Mouse (Mus musculus) liver, postnatal 0 days (tissue): ENCODE measurements at regions not wholly inside any gene's neighbourhood (a gene's known extent, or its start where the extent isn't known, plus 50 kb on each side); places are given as distances from the start of the nearest gene placed in this dataset.

Experiments
- ATAC-seq: fragments of 200-750 bp; cut with Nextera tagmentation; 2 replicates; pipeline ENCODE4 v1.8.0; 2017; ENCODE audit warnings: mild to moderate bottlenecking, moderate library complexity
- DNase-seq: peaks from one replicate; pipeline ENCODE4 v3.0.0-alpha.2; 2016
- H3K27ac ChIP-seq: fragments of 300-500 bp; sonication (generic); 2 replicates; pipeline ENCODE4 v1.5.1; 2014; ENCODE audit warnings: antibody characterized with exemption, moderate library complexity, mild to moderate bottlenecking, low read depth
- H3K27me3 ChIP-seq: fragments of 300-500 bp; sonication (generic); 2 replicates; pipeline ENCODE4 v1.6.1; 2014; ENCODE audit warnings: low read length, control low read depth, mixed read lengths; ENCODE audit not compliant: insufficient read depth
- H3K36me3 ChIP-seq: fragments of 300-500 bp; sonication (generic); replicated peaks from 2 replicates; pipeline ENCODE4 v1.6.1; 2014; ENCODE audit warnings: mild to moderate bottlenecking, control low read depth, low read length, moderate library complexity, mixed read lengths; ENCODE audit not compliant: insufficient read depth
- H3K4me1 ChIP-seq: fragments of 300-500 bp; sonication (generic); 2 replicates; pipeline ENCODE4 v1.6.1; 2014; ENCODE audit warnings: antibody characterized with exemption, mild to moderate bottlenecking, control low read depth; ENCODE audit not compliant: insufficient read depth
- H3K4me2 ChIP-seq: fragments of 300-500 bp; sonication (generic); 2 replicates; pipeline ENCODE4 v1.6.1; 2014; ENCODE audit warnings: low read depth, mild to moderate bottlenecking, low read length, moderate library complexity, mixed read lengths
- H3K4me3 ChIP-seq: fragments of 300-500 bp; sonication (generic); 2 replicates; pipeline ENCODE4 v1.5.1; 2014; ENCODE audit warnings: low read depth, low read length
- H3K9ac ChIP-seq: fragments of 300-500 bp; sonication (generic); replicated peaks from 2 replicates; pipeline ENCODE4 v1.6.1; 2014; ENCODE audit warnings: mild to moderate bottlenecking, moderate library complexity
- H3K9me3 ChIP-seq: fragments of 300-500 bp; sonication (generic); 2 replicates; pipeline ENCODE4 v1.6.1; 2016; ENCODE audit warnings: mild to moderate bottlenecking, control low read depth, low read length, mixed read lengths
- CTCF ChIP-seq: sonication (generic); IDR thresholded peaks from 2 replicates; pipeline ENCODE4 v1.5.1; 2016; ENCODE audit warnings: antibody characterized with exemption, low read depth
- EP300 ChIP-seq: IDR thresholded peaks from 2 replicates; pipeline ENCODE4 v1.6.1; 2016; ENCODE audit warnings: antibody characterized with exemption, low read depth, mild to moderate bottlenecking
- WGBS: fragments of 180-500 bp; shearing (Covaris S2); extraction: QIAGEN DNeasy Blood & Tissue Kit; methylation state at CpG from one replicate; pipeline ENCODE4 v1.1.7; 2014; ENCODE audit not compliant: insufficient replicate concordance; 5-methylcytosine and 5-hydroxymethylcytosine counted together

DNA sequence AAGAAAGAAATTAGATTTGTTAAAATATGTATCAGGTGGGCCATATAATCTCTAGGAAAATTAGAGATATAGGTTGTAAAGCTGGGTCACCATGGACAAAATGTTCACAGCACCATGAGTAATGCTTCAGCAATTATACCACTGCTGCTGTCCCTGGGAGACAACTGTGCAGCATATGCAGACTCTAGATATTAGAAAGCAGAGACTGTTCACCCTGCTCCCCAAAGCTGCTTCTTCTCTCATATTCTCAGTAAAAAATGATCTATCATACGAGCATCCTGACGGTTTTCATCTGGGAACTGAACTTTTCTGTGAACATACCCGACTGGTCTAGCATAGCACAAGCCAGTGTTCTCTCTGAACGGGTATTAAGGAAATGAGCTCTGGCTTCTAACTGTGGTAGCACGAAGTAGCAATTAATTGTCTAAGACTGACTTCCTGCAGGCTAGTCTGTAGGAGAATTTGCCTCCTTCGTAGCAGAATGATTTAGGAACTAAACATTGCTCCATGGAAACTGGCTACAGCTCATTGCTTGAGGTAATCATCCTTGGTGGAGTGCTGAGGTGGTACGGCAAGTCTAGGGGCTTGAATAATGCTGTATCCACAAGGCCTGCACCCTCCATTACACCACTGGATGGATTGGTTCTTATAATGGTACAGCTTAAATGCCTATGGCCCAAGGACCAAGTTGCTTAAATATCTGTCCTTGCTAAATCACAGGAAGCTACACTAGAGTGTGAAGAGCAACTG, 305.9 kb downstream of the Otol1 start:
- H3K27ac ChIP-seq = no peak overlapping the region
- H3K27me3 ChIP-seq = no peaks in the 10 kb centered on the region
- no peak for ATAC-seq
- 55% methylated on average over 7 of the region's 7 CpGs for WGBS
- no peaks in the 10 kb centered on the region for H3K36me3 ChIP-seq
- TF ChIP-seq EP300 = no peak
- TF ChIP-seq CTCF = no peak
- H3K9ac ChIP-seq = no peak overlapping the region
- H3K4me3 ChIP-seq = no peak overlapping the region
- DNase-seq = no peak
- H3K9me3 ChIP-seq = no peaks in the 10 kb centered on the region
- no peaks in the 10 kb centered on the region for H3K4me1 ChIP-seq
- H3K4me2 ChIP-seq = no peak overlapping the region

DNA sequence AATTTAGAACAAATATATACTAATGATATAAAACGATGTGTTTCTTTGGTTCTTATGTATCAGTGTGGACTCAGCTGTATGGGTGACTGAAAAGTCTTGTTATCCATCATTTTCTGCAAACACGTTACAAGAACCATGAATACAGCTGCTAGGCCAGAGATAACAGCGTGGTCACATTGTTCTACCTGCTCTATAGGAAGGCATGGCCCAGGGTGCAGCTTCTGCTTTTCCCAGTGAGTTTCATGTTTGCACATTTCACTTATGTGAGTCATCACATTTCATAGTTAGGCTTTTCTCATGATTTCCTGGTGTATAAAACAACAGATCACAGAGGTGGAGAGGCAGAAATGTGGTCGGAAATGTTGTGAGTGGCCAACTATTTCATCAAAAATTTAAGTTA, 306.8 kb downstream of the Otol1 start:
- TF ChIP-seq EP300 = no peak
- no peak for TF ChIP-seq CTCF
- no peak overlapping the region for H3K9ac ChIP-seq
- DNase-seq = no peak
- H3K27ac ChIP-seq = no peak overlapping the region
- no peak for ATAC-seq
- H3K36me3 ChIP-seq = no peaks in the 10 kb centered on the region
- H3K4me2 ChIP-seq = no peak overlapping the region
- H3K27me3 ChIP-seq = no peaks in the 10 kb centered on the region
- H3K4me3 ChIP-seq = no peak overlapping the region
- no peaks in the 10 kb centered on the region for H3K4me1 ChIP-seq
- no peaks in the 10 kb centered on the region for H3K9me3 ChIP-seq
- 50% methylated on average over 4 of the region's 4 CpGs for WGBS

DNA sequence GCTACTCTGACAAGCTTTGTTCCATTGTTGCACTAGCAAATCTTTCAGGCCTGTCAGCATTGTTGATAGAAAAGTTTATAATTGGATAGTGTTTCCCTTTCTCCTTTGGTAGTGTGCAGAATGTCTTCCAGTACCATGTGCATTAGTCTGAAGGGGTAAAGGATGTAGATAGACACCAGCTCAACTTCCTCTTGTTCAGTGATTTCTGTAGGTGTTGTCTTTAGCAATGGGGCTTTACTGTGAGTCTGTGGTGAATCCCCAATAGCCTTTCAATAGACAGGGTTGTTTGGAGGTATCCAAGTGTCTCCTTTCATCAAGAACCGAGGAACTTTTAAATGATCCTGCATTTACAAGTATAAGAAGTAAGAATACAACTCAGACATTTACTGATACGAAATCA, 311.0 kb downstream of the Otol1 start:
- TF ChIP-seq CTCF = no peak
- no peak for TF ChIP-seq EP300
- no peak for DNase-seq
- no peak overlapping the region for H3K4me2 ChIP-seq
- no peak overlapping the region for H3K9ac ChIP-seq
- no peak overlapping the region for H3K4me3 ChIP-seq
- no peaks in the 10 kb centered on the region for H3K9me3 ChIP-seq
- no peaks in the 10 kb centered on the region for H3K27me3 ChIP-seq
- H3K27ac ChIP-seq = no peak overlapping the region
- H3K36me3 ChIP-seq = no peaks in the 10 kb centered on the region
- 75% methylated on average over 2 of the region's 2 CpGs for WGBS
- ATAC-seq = no peak
- H3K4me1 ChIP-seq = no peaks in the 10 kb centered on the region

DNA sequence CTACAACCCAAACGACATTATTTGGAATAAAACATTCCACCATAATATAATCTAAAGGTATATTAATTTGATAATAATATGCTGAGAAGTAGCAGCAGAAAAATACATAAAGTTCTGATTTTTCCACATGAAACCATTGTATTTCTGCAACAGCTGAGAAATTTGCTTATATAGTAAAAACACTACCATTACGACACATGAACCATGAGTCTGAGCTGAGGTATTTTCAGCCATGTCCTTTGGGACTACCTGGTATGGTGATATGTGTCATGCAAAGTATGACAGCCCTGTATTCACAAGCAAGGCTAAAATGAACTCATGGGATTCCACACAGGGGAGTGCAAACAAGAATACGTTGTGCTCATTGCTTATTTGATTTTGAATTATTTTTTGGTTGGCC, 311.7 kb downstream of the Otol1 start:
- H3K4me2 ChIP-seq = no peak overlapping the region
- no peaks in the 10 kb centered on the region for H3K36me3 ChIP-seq
- TF ChIP-seq EP300 = no peak
- no peak for TF ChIP-seq CTCF
- no peaks in the 10 kb centered on the region for H3K9me3 ChIP-seq
- H3K27me3 ChIP-seq = no peaks in the 10 kb centered on the region
- no peak overlapping the region for H3K27ac ChIP-seq
- no peak for ATAC-seq
- no peak for DNase-seq
- no peaks in the 10 kb centered on the region for H3K4me1 ChIP-seq
- no peak overlapping the region for H3K4me3 ChIP-seq
- 82% methylated on average over 3 of the region's 3 CpGs for WGBS
- no peak overlapping the region for H3K9ac ChIP-seq

DNA sequence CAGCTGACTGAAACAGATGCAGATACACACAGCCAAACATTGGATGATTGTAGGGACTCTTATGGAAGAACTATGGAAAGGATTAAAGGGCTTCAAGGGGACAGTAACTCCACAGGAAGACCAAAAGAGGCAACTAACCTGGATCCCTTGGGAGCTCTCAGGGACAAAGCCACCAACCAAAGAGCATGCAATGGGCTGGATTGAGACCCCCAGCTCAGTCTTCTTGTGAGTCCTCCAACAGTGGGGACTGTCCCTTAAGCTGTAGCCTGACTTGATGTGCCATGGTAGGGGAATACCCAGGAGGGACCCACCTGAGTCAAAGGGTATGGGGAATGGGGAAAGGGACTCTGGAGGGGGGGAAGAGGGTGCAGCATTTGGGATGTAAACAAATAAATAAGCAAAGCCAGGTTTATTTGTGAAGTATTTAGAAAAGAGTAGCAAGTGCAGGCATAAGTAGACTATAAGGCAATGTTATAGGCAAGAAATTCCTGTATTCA, 313.8 kb downstream of the Otol1 start:
- Histone ChIP-seq H3K4me1 (no peaks in the 10 kb centered on the region), H3K27me3 (no peaks in the 10 kb centered on the region), H3K9ac (no peak overlapping the region), H3K4me2 (no peak overlapping the region), H3K27ac (no peak overlapping the region), H3K9me3 (no peaks in the 10 kb centered on the region), H3K4me3 (no peak overlapping the region), H3K36me3 (no peaks in the 10 kb centered on the region)
- TF ChIP-seq EP300 (no peak), CTCF (no peak)
- ATAC-seq (no peak), DNase-seq (no peak)

DNA sequence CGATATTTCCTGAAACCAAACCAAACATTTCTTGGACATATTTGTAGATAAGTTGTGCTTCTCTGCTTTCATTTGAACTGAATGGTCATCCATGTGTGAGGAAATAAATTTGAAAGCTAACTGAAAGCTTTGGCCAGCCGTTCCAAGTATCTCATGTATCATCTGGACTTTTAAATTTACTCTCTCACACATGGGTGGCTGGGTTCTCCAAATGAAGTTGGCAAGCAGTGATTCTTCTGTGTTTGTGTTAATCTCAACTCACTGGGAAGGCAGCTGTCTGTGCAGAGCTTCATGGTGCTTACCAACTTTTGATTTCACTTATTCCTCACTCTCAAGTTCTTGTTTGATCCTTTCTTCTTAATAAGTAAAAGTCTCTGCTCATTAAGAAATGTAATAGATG, 317.3 kb downstream of the Otol1 start:
- no peak overlapping the region for H3K9ac ChIP-seq
- ATAC-seq (no peak), DNase-seq (no peak)
- TF ChIP-seq EP300 = no peak
- TF ChIP-seq CTCF = no peak
- H3K36me3 ChIP-seq = no peaks in the 10 kb centered on the region
- H3K4me3 ChIP-seq = no peak overlapping the region
- H3K4me2 ChIP-seq = no peak overlapping the region
- no peaks in the 10 kb centered on the region for H3K4me1 ChIP-seq
- no peaks in the 10 kb centered on the region for H3K9me3 ChIP-seq
- no peaks in the 10 kb centered on the region for H3K27me3 ChIP-seq
- WGBS = 78% methylated on average over 2 of the region's 2 CpGs
- H3K27ac ChIP-seq = no peak overlapping the region
